Mouse (Mus musculus): ENCODE results near the gene Fgf22.

GRCm38 (mm10) chr10:79712029-79712428 is 42.8 kb upstream of the Fgf22 start:
- no peak for TF ChIP-seq ZNF384 (IDR thresholded peaks at IDR 0.05; ENCODE audit: low read depth, low read length)
- TF ChIP-seq MAFK (IDR thresholded peaks at IDR 0.05; ENCODE audit: insufficient read depth, low read depth, low read length): no peak
- no peak for TF ChIP-seq HCFC1 (IDR thresholded peaks at IDR 0.05; ENCODE audit: borderline replicate concordance, insufficient read depth, low read length)
- TF ChIP-seq ZC3H11A (IDR thresholded peaks at IDR 0.05; ENCODE audit: borderline replicate concordance, low read depth, low read length): no peak
